Mouse (Mus musculus): ENCODE data around the gene Krt34. TPM values are rescaled to one million over a fixed set of nuclear protein-coding genes. Genes with fewer than 3 reads are reported as not detected.

Gene Krt34
- polyA plus RNA-seq, 2 experiments, result not detected

DNA sequence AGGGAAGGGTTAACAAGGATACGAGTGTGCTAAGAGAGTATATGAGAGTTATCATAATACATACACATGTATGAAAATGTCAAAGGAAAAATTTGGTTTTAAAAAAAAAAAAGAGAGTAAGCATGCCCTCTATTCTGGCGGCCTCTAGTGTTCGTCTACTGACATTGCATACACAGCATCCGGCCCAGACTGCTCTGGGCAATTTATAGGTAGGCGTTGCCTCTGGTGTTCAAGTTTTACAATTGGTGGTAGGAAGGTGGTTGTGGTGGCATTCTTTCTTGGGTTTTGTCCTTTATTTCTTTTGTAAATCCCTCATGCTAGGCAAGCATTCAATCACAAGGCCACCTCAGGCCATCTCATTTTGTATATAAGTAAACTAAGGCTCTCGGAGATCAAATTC lies 36.5 kb downstream of the Krt34 start:
- TF ChIP-seq CTCF (IDR thresholded peaks at IDR 0.05; ENCODE audit: low read depth) (peak; percentile 62), EP300 (IDR thresholded peaks at IDR 0.05; ENCODE audit: low read depth) (no peak)
- Histone ChIP-seq H3K4me1 (replicated peaks; ENCODE audit: control insufficient read depth in 2 of 2, insufficient read depth in 2 of 2, low read length in 1 of 2) (no peaks in the 10 kb centered on the region), H3K27ac (no peak overlapping the region), H3K4me3 (ENCODE audit: insufficient read depth in 1 of 2, low read depth in 2 of 2, low read length in 2 of 2) (no peak overlapping the region), H3K4me2 (ENCODE audit: low read depth) (no peak overlapping the region), H3K9me3 (ENCODE audit: control insufficient read depth, low read length) (no peaks in the 10 kb centered on the region), H3K27me3 (ENCODE audit: control insufficient read depth, insufficient read depth, low read length) (no peaks in the 10 kb centered on the region), H3K36me3 (replicated peaks; ENCODE audit: control insufficient read depth, insufficient read depth, low read depth) (no peaks in the 10 kb centered on the region), H3K9ac (replicated peaks) (no peak overlapping the region)
- WGBS (ENCODE audit: insufficient replicate concordance), result 21% methylated on average over 6 of the region's 6 CpGs
- DNase-seq (ENCODE audit: low read depth in 3 of 3, low spot score in 3 of 3) (peak in 1 of 3 experiments; percentile 2), ATAC-seq (ENCODE audit: insufficient read depth) (no peak)

GRCm38 (mm10) chr11:99999091-99999490 lies 42.3 kb downstream of the Krt34 start:
- Histone ChIP-seq H3K9ac (replicated peaks) (no peak overlapping the region), H3K4me3 (ENCODE audit: insufficient read depth in 1 of 2, low read depth in 2 of 2, low read length in 2 of 2) (no peak overlapping the region), H3K4me1 (replicated peaks; ENCODE audit: control insufficient read depth in 2 of 2, insufficient read depth in 2 of 2, low read length in 1 of 2) (no peaks in the 10 kb centered on the region), H3K4me2 (ENCODE audit: low read depth) (no peak overlapping the region), H3K36me3 (replicated peaks; ENCODE audit: control insufficient read depth, insufficient read depth, low read depth) (no peaks in the 10 kb centered on the region), H3K9me3 (ENCODE audit: control insufficient read depth, low read length) (no peaks in the 10 kb centered on the region), H3K27ac (no peak overlapping the region), H3K27me3 (ENCODE audit: control insufficient read depth, insufficient read depth, low read length) (no peaks in the 10 kb centered on the region)
- ATAC-seq (ENCODE audit: insufficient read depth) (no peak), DNase-seq (ENCODE audit: low read depth in 3 of 3, low spot score in 3 of 3) (no peak)
- no peak for TF ChIP-seq EP300 (IDR thresholded peaks at IDR 0.05; ENCODE audit: low read depth)
- no peak for TF ChIP-seq CTCF (IDR thresholded peaks at IDR 0.05; ENCODE audit: low read depth)
- 68% methylated on average over 7 of the region's 7 CpGs for WGBS (ENCODE audit: insufficient replicate concordance)

- Histone ChIP-seq H3K9me3 (ENCODE audit: control insufficient read depth, low read length) (no peaks in the 10 kb centered on the region), H3K4me1 (replicated peaks; ENCODE audit: control insufficient read depth in 2 of 2, insufficient read depth in 2 of 2, low read length in 1 of 2) (no peaks in the 10 kb centered on the region), H3K27ac (no peak overlapping the region), H3K4me3 (ENCODE audit: insufficient read depth in 1 of 2, low read depth in 2 of 2, low read length in 2 of 2) (no peak overlapping the region), H3K9ac (replicated peaks) (no peak overlapping the region), H3K4me2 (ENCODE audit: low read depth) (no peak overlapping the region), H3K27me3 (ENCODE audit: control insufficient read depth, insufficient read depth, low read length) (no peaks in the 10 kb centered on the region), H3K36me3 (replicated peaks; ENCODE audit: control insufficient read depth, insufficient read depth, low read depth) (no peaks in the 10 kb centered on the region)
- no peak for TF ChIP-seq CTCF (IDR thresholded peaks at IDR 0.05; ENCODE audit: low read depth)
- TF ChIP-seq EP300 (IDR thresholded peaks at IDR 0.05; ENCODE audit: low read depth), result no peak
- DNase-seq (ENCODE audit: low read depth in 3 of 3, low spot score in 3 of 3), result no peak
- ATAC-seq (ENCODE audit: insufficient read depth), result no peak
- 31% methylated on average over 4 of the region's 4 CpGs for WGBS (ENCODE audit: insufficient replicate concordance)
These were observed 47.0 kb downstream of the Krt34 start for GRCm38 (mm10) chr11:99994384-99994661.

DNA sequence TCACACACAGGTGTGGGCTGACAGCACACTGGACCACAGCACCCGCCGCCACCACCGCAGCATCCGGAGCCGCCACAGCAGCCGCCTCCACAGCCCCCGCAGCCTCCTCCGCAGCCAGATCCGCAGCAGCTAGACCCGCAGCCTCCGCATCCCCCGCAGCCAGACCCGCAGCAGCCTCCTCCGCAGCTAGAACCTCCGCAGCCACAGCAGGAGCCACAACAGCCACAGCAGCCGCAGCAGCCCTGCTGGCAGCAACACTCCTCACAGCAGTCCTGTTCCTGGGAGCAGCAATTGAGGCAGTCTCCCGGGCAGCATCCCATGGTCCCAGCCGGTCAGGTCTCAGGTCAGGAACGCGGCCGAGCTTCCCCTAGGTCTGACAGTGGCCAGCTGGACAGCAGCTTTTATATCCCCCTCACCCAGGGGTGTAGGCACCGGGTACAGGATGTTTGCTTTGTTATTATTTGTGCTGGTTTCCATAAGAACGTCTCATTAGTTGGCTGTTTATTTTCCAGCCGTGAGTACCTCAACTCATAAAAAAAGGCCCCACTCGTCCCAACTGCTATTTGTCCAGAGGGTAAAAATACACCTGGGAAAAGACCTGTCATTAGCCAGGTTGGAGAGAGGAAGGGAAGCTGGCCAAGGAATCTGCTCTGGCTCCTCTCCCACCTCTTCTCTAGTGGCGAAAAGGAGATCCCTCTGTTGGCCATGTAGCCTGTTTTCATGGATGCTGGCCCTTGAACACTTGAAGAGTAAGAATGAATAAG lies 47.6 kb downstream of the Krt34 start, which contains the start of gene Krtap17-1:
Krtap17-1 (minus strand) TSS at position 375 of the 764 bp plus-strand sequence.
- Histone ChIP-seq H3K4me1 (replicated peaks; ENCODE audit: control insufficient read depth in 2 of 2, insufficient read depth in 2 of 2, low read length in 1 of 2) (no peaks in the 10 kb centered on the region), H3K4me2 (ENCODE audit: low read depth) (no peak within 1 kb of the TSS), H3K9ac (replicated peaks) (no peak within 1 kb of the TSS), H3K4me3 (ENCODE audit: insufficient read depth in 1 of 2, low read depth in 2 of 2, low read length in 2 of 2) (no peak within 1 kb of the TSS), H3K27me3 (ENCODE audit: control insufficient read depth, insufficient read depth, low read length) (no peaks in the 10 kb centered on the region), H3K27ac (no peak within 1 kb of the TSS), H3K36me3 (replicated peaks; ENCODE audit: control insufficient read depth, insufficient read depth, low read depth) (no peaks in the 10 kb centered on the region), H3K9me3 (ENCODE audit: control insufficient read depth, low read length) (no peaks in the 10 kb centered on the region)
- no peak for DNase-seq (ENCODE audit: low read depth in 3 of 3, low spot score in 3 of 3)
- ATAC-seq (ENCODE audit: insufficient read depth), result no peak
- TF ChIP-seq CTCF (IDR thresholded peaks at IDR 0.05; ENCODE audit: low read depth), result no peak
- WGBS (ENCODE audit: insufficient replicate concordance), result 25% methylated on average over 26 of the region's 26 CpGs

- no peak overlapping the region for H3K4me3 ChIP-seq (ENCODE audit: insufficient read depth in 1 of 2, low read depth in 2 of 2, low read length in 2 of 2)
- no peak overlapping the region for H3K9ac ChIP-seq (replicated peaks)
- ATAC-seq (ENCODE audit: insufficient read depth) (no peak), DNase-seq (ENCODE audit: low read depth in 3 of 3, low spot score in 3 of 3) (no peak)
- TF ChIP-seq CTCF (IDR thresholded peaks at IDR 0.05; ENCODE audit: low read depth) (no peak), EP300 (IDR thresholded peaks at IDR 0.05; ENCODE audit: low read depth) (no peak)
- H3K9me3 ChIP-seq (ENCODE audit: control insufficient read depth, low read length), result no peaks in the 10 kb centered on the region
- 64% methylated on average over 3 of the region's 3 CpGs for WGBS (ENCODE audit: insufficient replicate concordance)
- no peaks in the 10 kb centered on the region for H3K4me1 ChIP-seq (replicated peaks; ENCODE audit: control insufficient read depth in 2 of 2, insufficient read depth in 2 of 2, low read length in 1 of 2)
- H3K27ac ChIP-seq, result no peak overlapping the region
- H3K27me3 ChIP-seq (ENCODE audit: control insufficient read depth, insufficient read depth, low read length), result no peaks in the 10 kb centered on the region
- H3K4me2 ChIP-seq (ENCODE audit: low read depth), result no peak overlapping the region
- H3K36me3 ChIP-seq (replicated peaks; ENCODE audit: control insufficient read depth, insufficient read depth, low read depth), result no peaks in the 10 kb centered on the region
These were observed 50.8 kb downstream of the Krt34 start for GRCm38 (mm10) chr11:99990571-99990970.
